Mouse (Mus musculus) liver, postnatal 0 days (tissue): ENCODE results near the gene Stx16.

Source experiments
- CTCF ChIP-seq: sonication (generic); IDR thresholded peaks from 2 replicates; pipeline ENCODE4 v1.5.1; 2016; ENCODE audit warnings: antibody characterized with exemption, low read depth
- EP300 ChIP-seq: IDR thresholded peaks from 2 replicates; pipeline ENCODE4 v1.6.1; 2016; ENCODE audit warnings: antibody characterized with exemption, low read depth, mild to moderate bottlenecking

- TF ChIP-seq CTCF (no peak), EP300 (no peak)
Measured at GRCm38 (mm10) chr2:174067793-174068419, 8.2 kb upstream of the Stx16 start.
